Mouse (Mus musculus): ENCODE measurements around the gene Ifitm7. TPM values are rescaled to one million over a fixed set of nuclear protein-coding genes. Genes with fewer than 3 reads are reported as not detected.

Gene Ifitm7
- polyA plus RNA-seq, 1 experiment, result 10.1 TPM

GRCm38 (mm10) chr16:13972051-13972450 lies 14.6 kb downstream of the Ifitm7 start:
- Histone ChIP-seq H3K4me1 (ENCODE audit: control insufficient read depth, insufficient read depth, low read length) (peaks cover 1% of the 10 kb centered on the region), H3K27ac (ENCODE audit: insufficient read depth, low read length) (no peak overlapping the region), H3K4me3 (ENCODE audit: low read depth, low read length) (no peak overlapping the region), H3K27me3 (ENCODE audit: control insufficient read depth, insufficient read depth, low read length, poor library complexity, severe bottlenecking) (no peaks in the 10 kb centered on the region), H3K9me3 (replicated peaks; ENCODE audit: control insufficient read depth, insufficient read depth, low read length, poor library complexity, severe bottlenecking) (peaks cover 3% of the 10 kb centered on the region; the same call in 1 of the 2 replicates), H3K9ac (ENCODE audit: low read depth, poor library complexity, severe bottlenecking) (no peak overlapping the region), H3K36me3 (ENCODE audit: control insufficient read depth, insufficient read depth, low read length, poor library complexity, severe bottlenecking) (no peaks in the 10 kb centered on the region)
- TF ChIP-seq CTCF (IDR thresholded peaks at IDR 0.05; ENCODE audit: low read depth, low read length), result no peak
- TF ChIP-seq POLR2A (IDR thresholded peaks at IDR 0.05; ENCODE audit: insufficient read depth, low read length), result no peak
- TF ChIP-seq EP300 (IDR thresholded peaks at IDR 0.05; ENCODE audit: insufficient read depth, low read depth, low read length), result no peak

- no peak overlapping the region for H3K4me3 ChIP-seq (ENCODE audit: low read depth, low read length)
- H3K27me3 ChIP-seq (ENCODE audit: control insufficient read depth, insufficient read depth, low read length, poor library complexity, severe bottlenecking), result no peaks in the 10 kb centered on the region
- H3K9me3 ChIP-seq (replicated peaks; ENCODE audit: control insufficient read depth, insufficient read depth, low read length, poor library complexity, severe bottlenecking), result no peaks in the 10 kb centered on the region
- no peaks in the 10 kb centered on the region for H3K4me1 ChIP-seq (ENCODE audit: control insufficient read depth, insufficient read depth, low read length)
- no peak overlapping the region for H3K9ac ChIP-seq (ENCODE audit: low read depth, poor library complexity, severe bottlenecking)
- H3K36me3 ChIP-seq (ENCODE audit: control insufficient read depth, insufficient read depth, low read length, poor library complexity, severe bottlenecking), result no peaks in the 10 kb centered on the region
- TF ChIP-seq EP300 (IDR thresholded peaks at IDR 0.05; ENCODE audit: insufficient read depth, low read depth, low read length), result no peak
- H3K27ac ChIP-seq (ENCODE audit: insufficient read depth, low read length), result no peak overlapping the region
These were observed 17.6 kb downstream of the Ifitm7 start for GRCm38 (mm10) chr16:13969096-13969495.

DNA sequence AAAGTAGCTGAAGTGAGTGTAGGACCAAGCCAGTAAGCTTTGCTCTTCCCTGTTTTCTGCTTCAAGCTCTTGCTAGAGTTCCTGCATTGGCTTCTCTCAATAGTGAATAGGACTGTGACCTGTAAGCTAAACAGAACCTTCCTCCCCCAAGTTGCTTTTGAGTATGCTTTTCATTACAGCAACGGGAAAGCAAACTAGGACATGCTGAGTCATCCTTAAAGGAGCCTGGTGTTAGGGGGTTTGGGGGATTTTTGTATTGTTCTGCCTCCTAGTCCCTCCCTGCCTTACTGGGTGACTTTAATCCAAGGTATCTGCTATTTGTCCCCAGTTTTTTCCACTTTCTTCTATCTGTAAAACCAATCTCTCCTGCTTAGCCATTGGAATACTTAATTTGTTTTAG lies 24.6 kb downstream of the Ifitm7 start:
- Histone ChIP-seq H3K4me1 (ENCODE audit: control insufficient read depth, insufficient read depth, low read length) (peaks cover 4% of the 10 kb centered on the region), H3K9ac (ENCODE audit: low read depth, poor library complexity, severe bottlenecking) (no peak overlapping the region), H3K27ac (ENCODE audit: insufficient read depth, low read length) (peak overlapping the region; percentile 90), H3K9me3 (replicated peaks; ENCODE audit: control insufficient read depth, insufficient read depth, low read length, poor library complexity, severe bottlenecking) (0 out of 2 replicates have a peak, but pooled peaks cover 2% of the 10 kb centered on the region), H3K27me3 (ENCODE audit: control insufficient read depth, insufficient read depth, low read length, poor library complexity, severe bottlenecking) (no peaks in the 10 kb centered on the region), H3K36me3 (ENCODE audit: control insufficient read depth, insufficient read depth, low read length, poor library complexity, severe bottlenecking) (no peaks in the 10 kb centered on the region), H3K4me3 (ENCODE audit: low read depth, low read length) (no peak overlapping the region)
- no peak for TF ChIP-seq CTCF (IDR thresholded peaks at IDR 0.05; ENCODE audit: low read depth, low read length)
- no peak for TF ChIP-seq EP300 (IDR thresholded peaks at IDR 0.05; ENCODE audit: insufficient read depth, low read depth, low read length)
- no peak for TF ChIP-seq POLR2A (IDR thresholded peaks at IDR 0.05; ENCODE audit: insufficient read depth, low read length)

- peaks cover 7% of the 10 kb centered on the region; the same call in 1 of the 2 replicates for H3K9me3 ChIP-seq (replicated peaks; ENCODE audit: control insufficient read depth, insufficient read depth, low read length, poor library complexity, severe bottlenecking)
- no peak overlapping the region for H3K9ac ChIP-seq (ENCODE audit: low read depth, poor library complexity, severe bottlenecking)
- TF ChIP-seq CTCF (IDR thresholded peaks at IDR 0.05; ENCODE audit: low read depth, low read length) (no peak), EP300 (IDR thresholded peaks at IDR 0.05; ENCODE audit: insufficient read depth, low read depth, low read length) (peak; percentile 95), POLR2A (IDR thresholded peaks at IDR 0.05; ENCODE audit: insufficient read depth, low read length) (no peak)
- H3K36me3 ChIP-seq (ENCODE audit: control insufficient read depth, insufficient read depth, low read length, poor library complexity, severe bottlenecking), result no peaks in the 10 kb centered on the region
- H3K27ac ChIP-seq (ENCODE audit: insufficient read depth, low read length), result no peak overlapping the region
- H3K4me1 ChIP-seq (ENCODE audit: control insufficient read depth, insufficient read depth, low read length), result peaks cover 2% of the 10 kb centered on the region
- no peak overlapping the region for H3K4me3 ChIP-seq (ENCODE audit: low read depth, low read length)
- no peaks in the 10 kb centered on the region for H3K27me3 ChIP-seq (ENCODE audit: control insufficient read depth, insufficient read depth, low read length, poor library complexity, severe bottlenecking)
These were observed 35.4 kb downstream of the Ifitm7 start for GRCm38 (mm10) chr16:13951245-13951644.

DNA sequence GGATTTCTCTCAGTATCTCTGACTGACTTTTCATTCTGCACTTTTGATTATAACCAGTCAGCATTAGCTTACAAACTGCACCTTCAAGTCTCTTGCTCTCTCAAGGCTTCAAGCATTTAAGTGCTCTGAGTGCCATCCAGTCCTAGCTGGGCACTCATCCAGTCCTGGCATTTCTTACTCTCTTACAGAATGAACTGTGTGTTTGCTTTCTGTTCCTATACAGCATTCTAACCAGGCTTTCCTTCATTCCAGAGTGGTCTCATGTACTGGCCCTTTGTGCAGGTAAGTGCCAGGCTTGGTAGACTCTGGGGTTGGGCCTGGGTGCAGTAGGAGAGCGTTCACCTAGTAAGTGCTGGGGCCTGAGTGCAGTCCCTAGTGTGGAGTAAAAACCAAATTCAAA lies 40.4 kb downstream of the Ifitm7 start:
- Histone ChIP-seq H3K27me3 (ENCODE audit: control insufficient read depth, insufficient read depth, low read length, poor library complexity, severe bottlenecking) (no peaks in the 10 kb centered on the region), H3K36me3 (ENCODE audit: control insufficient read depth, insufficient read depth, low read length, poor library complexity, severe bottlenecking) (no peaks in the 10 kb centered on the region), H3K4me3 (ENCODE audit: low read depth, low read length) (no peak overlapping the region), H3K9me3 (replicated peaks; ENCODE audit: control insufficient read depth, insufficient read depth, low read length, poor library complexity, severe bottlenecking) (peaks cover 7% of the 10 kb centered on the region; the same call in 1 of the 2 replicates), H3K4me1 (ENCODE audit: control insufficient read depth, insufficient read depth, low read length) (peaks cover 2% of the 10 kb centered on the region), H3K27ac (ENCODE audit: insufficient read depth, low read length) (no peak overlapping the region), H3K9ac (ENCODE audit: low read depth, poor library complexity, severe bottlenecking) (no peak overlapping the region)
- TF ChIP-seq EP300 (IDR thresholded peaks at IDR 0.05; ENCODE audit: insufficient read depth, low read depth, low read length) (no peak), POLR2A (IDR thresholded peaks at IDR 0.05; ENCODE audit: insufficient read depth, low read length) (no peak), CTCF (IDR thresholded peaks at IDR 0.05; ENCODE audit: low read depth, low read length) (no peak)

GRCm38 (mm10) chr16:13945153-13945552 lies 41.5 kb downstream of the Ifitm7 start:
- Histone ChIP-seq H3K9ac (ENCODE audit: low read depth, poor library complexity, severe bottlenecking) (no peak overlapping the region), H3K27me3 (ENCODE audit: control insufficient read depth, insufficient read depth, low read length, poor library complexity, severe bottlenecking) (no peaks in the 10 kb centered on the region), H3K27ac (ENCODE audit: insufficient read depth, low read length) (no peak overlapping the region), H3K36me3 (ENCODE audit: control insufficient read depth, insufficient read depth, low read length, poor library complexity, severe bottlenecking) (no peaks in the 10 kb centered on the region), H3K4me1 (ENCODE audit: control insufficient read depth, insufficient read depth, low read length) (peaks cover 2% of the 10 kb centered on the region), H3K4me3 (ENCODE audit: low read depth, low read length) (no peak overlapping the region), H3K9me3 (replicated peaks; ENCODE audit: control insufficient read depth, insufficient read depth, low read length, poor library complexity, severe bottlenecking) (peaks cover 7% of the 10 kb centered on the region; the same call in 1 of the 2 replicates)
- no peak for TF ChIP-seq CTCF (IDR thresholded peaks at IDR 0.05; ENCODE audit: low read depth, low read length)
- no peak for TF ChIP-seq EP300 (IDR thresholded peaks at IDR 0.05; ENCODE audit: insufficient read depth, low read depth, low read length)
- no peak for TF ChIP-seq POLR2A (IDR thresholded peaks at IDR 0.05; ENCODE audit: insufficient read depth, low read length)
